Mouse (Mus musculus): ENCODE results near the gene Fem1b.

- TF ChIP-seq CTCF (IDR thresholded peaks at IDR 0.05; ENCODE audit: control insufficient read depth, insufficient read depth, low read length) (no peak), POLR2A (IDR thresholded peaks at IDR 0.05; ENCODE audit: borderline replicate concordance, control insufficient read depth, low read depth, low read length) (no peak)
Measured at GRCm38 (mm10) chr9:62819494-62819893, 7.8 kb upstream of the Fem1b start.
